Mouse (Mus musculus) adrenal gland, adult 18-20 months (tissue): ENCODE measurements at regions not wholly inside any gene's neighbourhood (a gene's known extent, or its start where the extent isn't known, plus 50 kb on each side); places are given as distances from the start of the nearest gene placed in this dataset.
"Not testable (repeated sequence)": the region's sequence is repeated elsewhere in the genome, so short reads cannot be mapped to it uniquely, and the experiment has no call there.

Experiments
- DNase-seq, 2 experiments: peaks; one replicate each; pipeline ENCODE4 v3.0.0; 2021 to 2022; ENCODE audit warnings: low spot score in 2 of 2

GRCm38 (mm10) chr16:50009046-50009445, 208.7 kb downstream of the Cd47 start:
- DNase-seq, result no peak

DNA sequence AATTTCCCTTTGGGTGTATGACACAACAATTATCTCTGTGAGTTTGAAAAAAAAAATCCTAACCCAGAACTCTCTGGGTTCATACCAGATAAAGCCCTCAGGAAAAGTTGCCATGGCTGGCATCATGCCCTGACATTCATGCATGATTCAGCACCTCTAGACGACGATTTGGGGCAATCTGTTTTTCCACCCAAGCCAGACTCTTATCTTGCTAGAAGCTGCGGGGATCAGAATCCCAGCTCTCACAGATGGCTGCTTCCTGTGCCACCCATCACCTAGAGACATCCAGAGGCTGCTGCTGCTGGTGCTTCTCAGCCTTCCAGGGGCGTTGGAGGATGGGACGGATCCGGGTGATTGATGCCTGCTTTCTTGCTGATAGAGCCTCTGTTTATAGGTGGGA, 209.2 kb downstream of the Cd47 start:
- DNase-seq, result peak; percentile 51 to 77

DNA sequence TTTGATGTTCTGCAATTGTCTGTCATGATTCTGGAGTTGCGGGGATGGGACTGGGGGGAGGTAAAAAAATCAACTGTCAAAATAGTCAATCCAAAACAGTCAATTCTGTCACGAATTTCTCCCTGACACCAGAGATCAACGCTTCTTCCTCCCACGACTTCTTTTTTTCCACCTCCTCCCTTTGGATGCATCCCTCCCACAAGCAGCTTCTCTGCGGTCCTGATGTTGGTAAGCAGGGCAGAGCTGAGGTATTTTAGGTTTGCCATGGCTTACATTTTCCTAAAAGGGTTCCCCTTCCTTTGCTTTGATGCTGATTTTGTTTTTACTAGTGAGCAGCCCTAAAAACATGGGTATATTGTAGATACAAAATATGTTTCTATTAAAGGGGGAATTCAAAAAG, 209.7 kb downstream of the Cd47 start:
- no peak for DNase-seq

GRCm38 (mm10) chr16:50010532-50010971, 210.2 kb downstream of the Cd47 start:
- peak; percentile 24 to 57 for DNase-seq

DNA sequence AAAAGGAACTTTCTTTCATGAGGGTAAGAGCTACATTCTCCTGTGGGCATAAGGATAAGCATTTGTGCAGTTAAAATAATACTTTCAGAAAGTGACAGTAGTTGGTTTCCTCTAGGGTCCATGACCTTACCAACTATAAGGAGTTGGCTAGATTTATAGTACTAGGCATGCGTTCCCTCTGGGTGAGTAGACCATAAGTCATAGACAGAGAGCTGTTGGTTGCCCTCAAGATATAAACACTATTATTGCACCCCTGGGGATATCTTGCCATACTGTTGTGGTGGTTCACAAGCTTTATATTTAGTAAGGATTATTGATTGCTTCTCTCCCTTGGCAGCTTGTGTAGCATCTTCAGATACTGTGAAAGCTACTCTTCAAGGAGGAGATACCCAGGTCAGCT, 223.6 kb downstream of the Cd47 start:
- no peak for DNase-seq

GRCm38 (mm10) chr16:50026100-50026884, 226.0 kb downstream of the Cd47 start:
- no peak for DNase-seq

GRCm38 (mm10) chr16:50027189-50027588, 226.9 kb downstream of the Cd47 start:
- DNase-seq, result no peak

GRCm38 (mm10) chr16:50029711-50030110, 229.4 kb downstream of the Cd47 start:
- DNase-seq, result no peak

DNA sequence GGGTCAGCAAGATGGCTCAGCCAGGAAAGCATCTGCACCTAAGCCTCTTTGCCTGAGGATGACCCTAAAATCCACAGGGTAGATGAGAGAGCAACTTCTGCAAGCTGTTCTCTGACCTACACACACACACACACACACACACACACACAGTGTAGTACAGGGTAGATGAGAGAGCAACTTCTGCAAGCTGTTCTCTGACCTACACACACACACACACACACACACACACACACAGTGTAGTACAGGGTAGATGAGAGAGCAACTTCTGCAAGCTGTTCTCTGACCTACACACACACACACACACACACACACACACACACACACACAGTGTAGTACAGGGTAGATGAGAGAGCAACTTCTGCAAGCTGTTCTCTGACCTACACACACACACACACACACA, 230.0 kb downstream of the Cd47 start:
- DNase-seq, result not testable (repeated sequence)

DNA sequence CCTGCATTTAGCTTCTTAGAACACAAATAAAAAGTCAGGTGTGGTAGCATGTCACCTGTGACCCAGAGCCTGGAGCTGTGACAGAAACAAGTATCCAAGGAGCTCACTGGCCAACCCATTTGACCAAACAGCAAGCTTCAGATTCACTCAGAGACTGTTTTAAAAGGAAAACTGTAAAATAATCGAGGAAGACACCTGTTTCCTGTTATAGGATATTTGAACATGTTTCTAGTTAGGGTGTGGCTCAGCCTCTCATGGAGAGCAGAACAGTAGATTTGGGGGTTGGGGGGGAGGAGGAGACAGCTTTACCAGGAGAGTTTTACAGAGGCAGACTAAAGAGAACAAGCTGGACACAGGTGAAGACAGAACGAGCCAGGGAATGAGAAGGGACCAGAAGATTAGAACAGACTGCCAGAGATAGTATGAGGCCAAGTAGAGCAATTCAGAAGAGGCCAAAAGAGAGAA, 230.6 kb downstream of the Cd47 start:
- DNase-seq, result no peak

DNA sequence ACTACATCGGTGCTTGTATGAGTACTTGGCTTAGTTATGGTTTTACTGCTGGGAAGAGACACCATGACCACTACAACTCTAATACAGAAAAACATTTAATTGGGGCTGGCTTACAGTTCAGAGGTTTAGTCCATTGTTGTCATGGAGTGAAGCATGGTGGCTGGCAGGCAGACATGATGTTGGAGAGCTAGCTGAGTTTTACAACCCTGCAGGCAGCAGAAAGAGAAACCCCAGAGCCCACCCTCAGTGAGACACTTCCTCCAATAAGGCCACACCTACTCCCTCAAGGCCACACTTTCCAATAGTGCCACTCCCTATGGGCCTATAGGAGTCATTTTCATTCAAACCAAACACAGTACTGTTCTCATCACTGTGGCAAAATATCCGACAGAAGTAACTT, 232.5 kb downstream of the Cd47 start:
- no peak for DNase-seq

GRCm38 (mm10) chr16:50036296-50036734, 236.0 kb downstream of the Cd47 start:
- DNase-seq, result no peak

GRCm38 (mm10) chr16:50044103-50044502, 243.8 kb downstream of the Cd47 start:
- no peak for DNase-seq

GRCm38 (mm10) chr16:50045552-50046547, 245.5 kb downstream of the Cd47 start:
- peak; percentile 64 to 68 for DNase-seq

DNA sequence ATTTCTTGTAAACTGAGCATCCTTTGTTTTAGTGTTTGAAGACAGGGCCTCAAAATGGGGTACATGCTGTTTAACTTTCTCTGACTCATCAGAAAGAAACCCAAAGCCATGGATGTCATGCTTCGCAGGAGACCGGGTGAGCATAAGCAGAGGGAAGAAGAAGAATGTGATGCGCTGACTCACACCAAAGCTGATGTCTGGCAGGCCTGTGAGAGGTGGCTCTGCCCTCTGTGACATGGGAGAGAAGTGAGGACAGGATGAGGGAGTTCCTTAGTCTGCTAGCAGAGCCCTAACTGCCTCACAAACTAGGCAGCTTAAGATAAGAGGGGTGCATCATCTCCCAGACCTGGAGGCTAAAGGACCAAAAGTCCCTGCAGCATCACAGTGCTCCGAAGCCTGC, 263.2 kb downstream of the Cd47 start:
- no peak for DNase-seq

DNA sequence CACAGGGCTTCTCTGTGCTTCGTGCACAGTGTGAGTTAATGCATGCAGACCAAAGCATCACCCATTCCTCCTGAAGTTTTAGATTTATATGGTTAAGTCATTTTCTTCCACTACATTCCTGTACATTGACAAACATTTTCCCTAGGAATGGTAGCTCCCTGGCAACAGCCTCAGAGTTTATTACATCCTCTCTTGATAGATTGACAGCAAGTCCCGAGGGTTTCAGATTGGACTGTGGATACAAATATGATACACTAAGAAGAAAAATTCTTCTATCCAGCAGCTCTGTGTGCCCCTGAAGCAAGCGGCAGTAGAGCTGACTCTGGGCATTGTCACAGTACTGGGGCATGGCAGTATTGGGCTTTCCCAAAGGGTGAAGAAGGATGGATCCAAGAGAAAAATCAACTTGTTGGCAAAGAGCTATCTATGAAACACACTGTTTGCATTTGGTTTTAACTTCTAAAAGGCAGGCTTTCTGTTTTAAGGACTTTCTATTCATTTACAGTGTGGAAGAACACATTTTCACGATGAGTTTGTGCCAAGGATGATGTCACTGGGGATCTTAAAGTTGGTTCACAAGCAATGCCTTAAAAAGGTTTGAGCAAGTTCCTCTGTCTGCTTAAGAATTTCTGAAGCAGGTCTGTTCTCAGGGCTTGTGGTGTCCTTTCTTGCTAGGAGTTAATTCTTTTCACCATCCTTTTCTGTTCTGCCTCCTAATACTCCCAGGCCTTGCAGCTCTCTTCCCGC, 265.2 kb downstream of the Cd47 start:
- no peak for DNase-seq

- no peak for DNase-seq
These were observed 268.7 kb downstream of the Cd47 start for GRCm38 (mm10) chr16:50069033-50069432.

- DNase-seq, result no peak
These were observed 270.4 kb downstream of the Cd47 start for GRCm38 (mm10) chr16:50070728-50071127.

DNA sequence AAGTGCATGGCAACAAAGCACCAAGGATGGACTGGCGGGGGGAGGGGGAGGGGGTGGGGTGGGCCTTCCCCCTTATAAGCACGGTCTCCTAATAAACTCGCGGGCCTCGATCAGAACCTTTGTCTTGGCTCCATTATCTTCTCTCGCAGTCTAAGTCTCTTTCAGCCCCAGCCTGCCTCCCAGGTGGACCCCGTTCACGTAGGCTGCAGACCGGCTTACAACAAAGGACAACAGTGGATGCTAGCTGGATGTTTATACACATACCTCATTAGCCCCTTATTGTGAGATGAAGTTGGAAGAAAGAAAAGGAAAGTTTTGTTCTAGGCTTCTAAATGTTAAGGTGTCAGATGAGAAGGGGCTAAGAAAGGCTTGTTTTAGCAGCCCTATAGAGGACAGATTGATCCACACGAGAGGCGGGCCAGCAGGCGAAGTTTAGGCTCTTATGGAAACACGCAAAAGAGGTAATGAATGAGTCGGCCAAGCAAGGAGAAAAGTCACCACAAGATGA, 272.6 kb downstream of the Cd47 start:
- no peak for DNase-seq

DNA sequence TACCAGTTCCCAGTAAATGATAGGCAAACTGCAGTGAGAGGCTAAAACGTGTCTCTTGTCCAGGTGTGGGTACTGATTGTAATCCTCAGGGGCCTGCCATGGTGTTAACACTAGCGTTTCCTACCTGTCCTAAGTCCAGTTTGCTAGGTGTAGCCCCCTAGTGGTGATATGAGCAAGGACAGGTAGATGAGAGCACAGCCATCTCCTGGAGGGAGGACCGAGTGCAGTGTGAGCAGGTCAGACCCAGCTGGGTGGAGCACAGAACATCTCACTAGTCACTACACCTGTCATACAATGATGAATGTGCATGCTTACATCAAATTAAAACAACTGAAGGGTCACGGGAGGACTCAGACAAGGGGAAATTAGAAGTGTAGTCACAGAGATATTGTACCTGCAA, 273.6 kb downstream of the Cd47 start:
- peak in 1 of 2 experiments; percentile 8 for DNase-seq

GRCm38 (mm10) chr16:50075641-50076040, 275.3 kb downstream of the Cd47 start:
- DNase-seq, result no peak
